Mouse (Mus musculus): ENCODE results near the gene Krtap27-1.

Krtap27-1 gene

DNA sequence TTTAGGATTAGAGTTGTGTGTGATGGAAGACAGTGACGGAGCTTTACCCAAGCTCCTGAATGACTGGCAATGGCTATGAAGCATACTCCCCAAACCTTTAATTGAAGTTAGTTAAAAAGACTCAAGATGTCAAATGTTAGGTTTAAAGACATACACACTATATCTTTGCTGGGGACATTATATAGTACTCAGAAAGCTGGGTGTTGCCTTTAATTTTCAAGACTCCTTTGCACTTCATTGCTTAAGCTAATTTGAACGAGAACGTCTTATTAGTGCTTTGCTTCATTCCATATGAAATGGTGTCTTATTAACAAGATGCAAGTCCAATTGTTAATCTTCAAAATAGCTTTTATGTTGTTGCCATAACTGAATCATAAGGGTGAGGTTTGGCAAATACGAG, at the start of gene Krtap27-1:
Krtap27-1 (minus strand) TSS at position 101 of the 400 bp plus-strand sequence.
- no peak for DNase-seq

- no peak for DNase-seq
Observed at GRCm38 (mm10) chr16:88720031-88720430, 48.6 kb upstream of the Krtap27-1 start.

- DNase-seq: no peak
Observed at GRCm38 (mm10) chr16:88716549-88716948, 45.1 kb upstream of the Krtap27-1 start.

DNA sequence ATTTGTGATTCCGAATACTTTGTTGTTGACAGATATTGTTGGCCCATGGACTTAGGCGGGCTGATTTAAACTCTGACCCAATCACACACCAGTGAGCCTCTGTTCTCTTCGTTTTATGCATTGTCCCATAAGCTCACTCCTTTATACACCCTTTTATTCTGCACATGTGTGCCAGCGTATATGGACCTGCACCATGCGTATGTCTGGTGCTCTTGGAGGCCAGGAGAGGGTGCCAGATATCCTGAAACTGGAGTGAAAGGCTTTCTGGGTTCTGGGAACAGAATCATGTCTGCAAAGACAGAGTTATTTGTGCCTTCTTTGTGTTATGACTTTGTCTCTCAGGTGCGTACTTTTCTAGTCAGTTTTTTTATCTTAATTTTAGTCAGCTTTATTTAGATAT, 39.8 kb upstream of the Krtap27-1 start:
- DNase-seq: no peak

DNA sequence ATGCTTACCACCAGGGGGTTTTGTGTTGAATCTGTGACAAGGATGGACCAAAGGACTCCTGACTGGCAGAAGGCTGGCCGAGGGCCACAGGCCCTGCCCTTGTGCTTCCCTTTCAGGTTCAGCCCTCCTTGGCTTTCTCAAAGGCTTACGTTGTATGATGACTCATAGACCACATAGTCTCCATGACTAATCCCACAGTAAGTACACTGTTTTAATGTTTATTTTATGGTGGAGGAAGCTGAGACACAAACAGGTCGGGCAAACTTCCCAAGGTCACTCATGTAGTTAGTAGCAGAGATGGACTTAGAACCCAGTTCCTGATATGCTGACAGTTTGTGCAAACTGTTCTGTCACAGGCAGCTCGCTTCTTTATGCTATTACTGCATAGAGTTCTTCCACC, 39.3 kb upstream of the Krtap27-1 start:
- DNase-seq: no peak

GRCm38 (mm10) chr16:88707496-88708012, 36.1 kb upstream of the Krtap27-1 start, which contains the start of gene 2310061N02Rik:
Gene 2310061N02Rik, minus strand, starts transcription at chr16:88707962.
- DNase-seq: no peak

DNA sequence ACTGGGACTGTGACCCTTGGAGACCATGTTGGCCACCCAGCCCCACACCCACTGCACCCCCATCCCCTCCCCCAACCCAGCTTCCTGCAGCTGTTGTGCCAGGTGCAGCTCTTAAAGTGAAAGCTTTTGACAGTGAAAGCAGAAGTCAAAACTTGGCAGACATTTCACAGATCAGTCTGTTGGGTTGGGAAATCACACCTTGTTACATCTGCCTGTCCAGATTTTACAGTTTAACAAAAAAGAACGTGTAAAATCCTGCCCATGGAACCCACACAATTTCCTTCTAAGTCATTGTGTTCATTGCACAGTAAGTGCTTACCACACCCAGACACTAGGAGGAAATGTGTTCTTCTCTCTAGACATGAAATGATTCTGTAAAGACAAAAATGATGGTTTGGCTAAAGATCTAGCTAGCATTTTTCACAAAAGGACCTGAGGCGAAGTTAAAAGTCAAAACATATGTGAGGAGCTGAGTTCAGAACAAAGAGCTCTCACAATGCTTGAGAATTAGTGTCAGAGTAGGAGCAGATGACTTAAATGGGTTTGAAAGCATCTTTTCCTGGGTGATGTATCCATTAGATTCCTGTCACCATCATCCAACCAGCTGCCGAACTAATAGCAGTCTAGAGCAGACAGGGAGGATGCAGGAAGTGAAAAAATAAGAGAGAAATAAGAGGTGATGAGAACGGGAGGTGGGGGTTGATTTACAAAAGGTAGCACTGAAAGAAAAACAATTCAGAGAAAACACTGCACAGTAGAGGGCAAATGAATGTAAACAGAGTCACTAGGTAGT, 29.8 kb upstream of the Krtap27-1 start:
- no peak for DNase-seq

GRCm38 (mm10) chr16:88696256-88696655, 24.8 kb upstream of the Krtap27-1 start:
- no peak for DNase-seq

DNA sequence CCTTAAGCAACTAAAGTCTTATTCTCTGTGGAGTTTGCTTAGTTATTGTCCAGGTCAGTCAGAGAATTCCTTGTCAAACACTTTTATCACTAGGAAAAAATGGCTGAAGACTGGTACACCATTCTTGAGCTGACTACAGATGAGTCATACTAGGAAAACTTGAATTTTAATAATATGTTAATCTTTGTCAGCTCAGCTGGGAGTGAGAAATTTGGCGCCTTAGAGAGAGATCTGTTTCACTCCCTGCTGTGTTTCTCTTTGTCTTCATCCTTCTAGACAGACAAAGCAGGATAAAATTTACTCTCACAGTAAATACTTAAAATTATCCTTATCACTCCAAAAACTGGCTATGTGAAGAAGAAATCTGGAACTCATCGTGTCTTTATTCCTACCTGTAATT, 9.8 kb upstream of the Krtap27-1 start:
- no peak for DNase-seq

DNA sequence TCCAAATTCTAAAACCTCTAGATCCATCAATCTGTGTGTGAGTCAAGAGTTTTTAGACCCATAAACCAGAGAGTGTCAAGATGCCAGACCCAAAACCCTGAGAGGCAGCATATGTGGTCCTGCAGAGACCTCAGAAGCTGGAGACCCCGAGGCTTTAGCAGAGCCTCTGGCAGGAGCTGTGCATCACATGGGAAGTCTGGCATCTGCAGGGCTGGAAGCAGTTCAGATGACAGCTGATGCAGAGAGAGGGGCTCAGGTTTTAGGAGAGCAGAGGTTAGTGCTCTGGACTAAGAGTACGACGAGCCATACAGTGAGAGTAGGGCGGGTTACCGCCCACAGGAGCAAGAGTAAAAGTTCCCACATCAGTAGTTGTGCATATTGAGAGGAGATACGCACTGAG, 7.6 kb upstream of the Krtap27-1 start:
- DNase-seq: no peak

DNA sequence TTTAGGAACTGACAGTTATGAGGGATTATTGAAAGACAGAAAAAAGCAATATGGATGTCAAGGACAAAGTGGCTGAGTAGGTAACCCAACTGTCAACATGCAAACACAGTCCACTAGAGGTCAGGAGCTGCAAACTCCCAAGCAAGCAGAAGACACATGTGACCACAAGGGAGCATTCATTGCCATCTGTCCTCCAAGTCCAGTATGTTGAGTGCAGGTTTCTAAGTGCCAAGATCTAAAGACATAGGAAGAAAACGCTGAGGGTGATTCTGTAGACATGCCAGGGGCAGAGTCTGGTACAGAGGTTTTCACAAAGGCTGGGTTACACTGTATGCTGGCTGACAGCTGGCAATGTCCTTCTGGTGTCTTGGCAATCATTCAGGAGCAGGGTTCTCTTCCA, 14.0 kb downstream of the Krtap27-1 start:
- no peak for DNase-seq

- DNase-seq: peak; percentile 8 to 46
Observed at GRCm38 (mm10) chr16:88651952-88652351, 19.5 kb downstream of the Krtap27-1 start.

DNA sequence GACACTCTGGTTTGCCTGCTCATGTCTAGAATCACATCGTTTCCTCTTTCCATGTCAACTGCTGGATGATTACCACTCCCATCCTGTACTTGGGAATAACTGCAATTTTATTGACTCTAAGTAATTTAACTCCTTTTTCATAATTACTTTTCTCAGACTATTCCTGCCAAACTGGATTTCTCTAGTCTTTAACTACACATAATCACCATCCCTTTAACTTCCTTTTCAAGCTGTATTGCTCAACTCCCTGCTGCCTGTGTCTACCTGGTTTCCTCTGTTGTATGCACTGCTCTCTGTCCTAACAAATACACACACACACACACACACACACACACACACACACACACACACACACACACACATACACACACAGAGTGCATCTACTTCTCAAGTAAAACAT, 20.4 kb downstream of the Krtap27-1 start:
- DNase-seq: no peak

- DNase-seq: no peak
Observed at GRCm38 (mm10) chr16:88647358-88647846, 24.1 kb downstream of the Krtap27-1 start, which contains the start of gene Krtap26-1. Gene Krtap26-1, minus strand, starts transcription at chr16:88647796.

- no peak for DNase-seq
Observed at GRCm38 (mm10) chr16:88646366-88647111, 24.9 kb downstream of the Krtap27-1 start.

DNA sequence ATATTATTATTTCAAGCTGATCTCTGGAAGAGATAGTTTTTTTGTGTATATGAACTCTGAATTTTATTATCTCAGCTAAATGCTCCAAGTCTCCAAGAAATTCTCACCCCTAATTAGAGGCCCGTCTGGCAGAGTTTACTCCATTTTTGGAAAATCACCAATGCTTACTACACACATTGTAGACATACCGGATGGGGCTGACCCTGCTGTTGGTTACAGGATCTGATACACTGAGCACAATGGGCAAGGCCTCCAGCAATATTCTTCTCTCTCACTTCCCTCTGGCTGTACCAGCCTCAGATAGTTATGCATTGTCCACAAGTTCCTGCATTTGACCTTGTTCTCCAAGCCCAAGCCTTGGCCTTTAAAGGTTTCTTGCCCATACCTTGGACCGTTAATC, 31.4 kb downstream of the Krtap27-1 start:
- DNase-seq: no peak

DNA sequence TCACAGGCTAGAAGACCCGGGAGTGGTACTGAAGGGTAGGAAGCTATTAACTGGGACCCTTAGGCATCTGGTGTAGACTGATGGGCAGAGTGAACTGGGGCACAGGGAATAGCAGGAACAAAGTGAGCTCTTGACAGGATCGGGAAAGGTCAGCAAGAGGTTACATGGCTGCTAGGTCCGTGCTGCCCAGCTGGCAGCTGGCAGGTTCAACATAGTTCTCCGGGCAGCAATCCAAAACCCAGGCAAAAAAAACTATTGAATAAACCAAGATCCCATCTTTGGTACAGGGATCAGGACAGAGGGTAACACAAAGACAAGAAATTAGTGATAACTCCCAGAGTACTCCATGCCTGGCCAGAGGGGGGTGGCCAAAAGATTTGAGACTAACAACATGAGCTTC, 36.3 kb downstream of the Krtap27-1 start:
- DNase-seq: peak; percentile 68 to 74

- peak; percentile 54 to 74 for DNase-seq
Observed at GRCm38 (mm10) chr16:88631474-88631873, 40.0 kb downstream of the Krtap27-1 start.

DNA sequence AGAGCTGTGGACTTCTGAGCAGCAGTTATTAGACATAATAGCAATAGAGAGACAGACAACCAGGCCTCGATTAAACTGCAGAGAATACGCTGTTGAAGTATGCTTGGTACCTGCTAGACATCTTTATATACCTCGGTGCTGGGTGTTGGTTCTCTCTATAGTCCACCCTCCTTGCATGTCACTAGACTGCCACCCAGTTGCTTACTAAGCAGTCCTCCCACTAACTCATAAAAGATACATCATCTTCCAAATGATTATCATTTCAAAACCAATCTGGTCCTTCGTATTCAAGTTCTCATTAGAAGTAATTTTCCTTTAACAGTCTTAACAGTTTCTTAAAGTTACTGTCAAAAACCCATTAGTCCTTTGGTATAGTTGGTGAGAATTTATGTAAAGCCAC, 43.9 kb downstream of the Krtap27-1 start, which contains the start of gene 2310079G19Rik:
2310079G19Rik (minus strand) TSS at position 101 of the 400 bp plus-strand sequence.
- no peak for DNase-seq

Data from kidney, postnatal 25 days (tissue).